Mouse (Mus musculus) inflammation-experienced regulatory T-cells, adult 6 months (primary cell): ENCODE measurements around the gene Olfr297. TPM values are rescaled to one million over a fixed set of nuclear protein-coding genes. Genes with fewer than 3 reads are reported as not detected.

ENCODE experiments used
- ATAC-seq: one replicate; pipeline ENCODE4 v1.8.0; 2017
- polyA plus RNA-seq, 3 experiments: library from polyadenylated mRNA; unstranded; fragments of 100-300 nt; shearing (Covaris generic); gene quantifications; one replicate each; pipeline ENCODE4 v1.2.1; 2017

Olfr297 gene
- polyA plus RNA-seq, result not detected

GRCm38 (mm10) chr7:86519668-86520067 is at the start of gene Olfr297:
Gene Olfr297 (plus strand): TSS chr7:86519968.
- no peak for ATAC-seq

DNA sequence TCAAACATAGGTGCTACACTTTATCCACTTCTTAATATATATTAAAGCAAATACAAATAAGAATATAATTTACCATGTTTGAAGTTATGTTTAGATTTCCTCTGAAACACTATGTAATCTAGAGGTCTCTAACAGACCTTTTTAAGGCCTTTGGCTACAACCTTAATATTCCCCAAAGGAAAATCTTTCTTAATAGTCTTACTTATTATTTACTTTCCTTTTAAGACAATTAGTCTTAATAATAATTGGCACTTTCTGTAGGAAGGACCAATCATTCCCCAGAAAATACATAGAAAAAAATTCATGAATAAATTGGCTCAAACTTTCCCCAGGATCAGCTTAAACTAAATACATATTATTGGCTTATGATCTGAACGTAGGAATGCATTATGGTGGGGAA is 27.4 kb upstream of the Olfr297 start, which contains the start of gene Olfr298:
Olfr298 (minus strand) TSS at position 101 of the 400 bp plus-strand sequence.
- no peak for ATAC-seq

Other genes starting within 250 kb of the Olfr297 start
- not detected for gene Olfr310, start 242.8 kb upstream of the Olfr297 start, polyA plus RNA-seq
- not detected for gene Olfr309, start 206.3 kb upstream of the Olfr297 start, polyA plus RNA-seq
- not detected for gene Olfr308, start 194.3 kb upstream of the Olfr297 start, polyA plus RNA-seq
- gene Olfr307, start 182.4 kb upstream of the Olfr297 start, polyA plus RNA-seq, result under 1 TPM in 1 of 3 experiments, not detected in 2; 0.07 TPM
- gene Olfr305, start 153.0 kb upstream of the Olfr297 start, polyA plus RNA-seq, result not detected
- not detected for gene Olfr304, start 133.3 kb upstream of the Olfr297 start, polyA plus RNA-seq
- gene Olfr303, start 122.2 kb upstream of the Olfr297 start, polyA plus RNA-seq, result not detected
- gene Olfr301, start 116.1 kb upstream of the Olfr297 start, polyA plus RNA-seq, result not detected
- gene Olfr299, start 60.0 kb upstream of the Olfr297 start, polyA plus RNA-seq, result not detected
- not detected for gene Olfr298, start 27.5 kb upstream of the Olfr297 start, polyA plus RNA-seq
- gene Olfr295, start 63.9 kb downstream of the Olfr297 start, polyA plus RNA-seq, result not detected
- not detected for gene Olfr294, start 96.7 kb downstream of the Olfr297 start, polyA plus RNA-seq
- not detected for gene Olfr293, start 129.1 kb downstream of the Olfr297 start, polyA plus RNA-seq
- not detected for gene Olfr292, start 168.4 kb downstream of the Olfr297 start, polyA plus RNA-seq